In the genomic region with DNA sequence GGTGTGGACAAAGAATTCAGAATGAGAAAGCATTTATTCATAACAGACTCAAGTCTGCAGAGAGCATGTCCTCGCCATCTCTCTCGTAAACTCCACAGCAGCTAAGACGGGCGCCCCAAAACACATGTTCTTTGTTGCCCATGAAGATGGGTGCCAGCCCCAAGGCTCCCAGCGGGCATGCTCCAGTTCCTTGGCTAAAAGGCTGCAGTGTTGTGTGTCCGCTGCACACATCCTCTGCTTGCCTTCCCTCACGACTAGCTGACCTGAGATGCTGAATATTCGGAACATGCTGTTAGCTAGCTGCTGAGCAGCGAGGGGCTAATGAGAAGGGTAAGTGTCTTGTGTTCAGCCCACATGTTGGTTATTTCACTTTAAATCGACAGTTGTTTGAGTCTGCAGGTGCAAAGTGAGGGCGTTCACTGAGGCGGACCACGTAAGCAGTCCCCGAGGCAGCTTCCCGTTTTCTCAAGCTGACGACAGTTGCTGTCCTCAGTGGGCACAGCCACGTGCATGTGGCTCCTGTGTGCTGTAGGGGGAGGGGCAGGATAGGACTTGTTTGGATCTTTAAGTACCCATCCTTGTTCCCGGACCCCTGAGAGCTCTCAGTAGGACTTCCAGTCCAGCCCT, we compare ENCODE assay signal across 11 mouse cellular contexts. TPM values are rescaled to one million over a fixed set of nuclear protein-coding genes. Genes with fewer than 3 reads are reported as not detected.
DNase-seq lines count a peak whose midpoint lies in the region; ATAC-seq and TF ChIP-seq lines count a peak whose summit lies in the region.
"Had no signal": no experiment of that assay in that cellular context is flagged by ENCODE, and none has a peak within 500 bp of the region (broad histone marks: within the 10 kb centered on the region; RNA-seq: fewer than 3 reads in every experiment).

No protein-coding gene starts in this region.

- H3K4me1 ChIP-seq in heart, embryonic 14.5 days (ENCODE audit: control insufficient read depth in 2 of 2, insufficient read depth in 2 of 2, low read length in 2 of 2) = peaks cover 68 to 85% of the 10 kb centered on the region in 2 experiments
- peaks cover 80% of the 10 kb centered on the region for H3K4me1 ChIP-seq in G1E (ENCODE audit: insufficient read depth, low read depth, low read length)
- peaks cover 73% of the 10 kb centered on the region for H3K4me1 ChIP-seq in heart, postnatal 0 days (ENCODE audit: control insufficient read depth, insufficient read depth)
- peaks cover 19% of the 10 kb centered on the region for H3K4me1 ChIP-seq in forebrain, postnatal 0 days (ENCODE audit: insufficient read depth)

- H3K9ac ChIP-seq in heart, embryonic 14.5 days (ENCODE audit: low read length) = peak overlapping the region; percentile 41
- H3K9ac ChIP-seq in heart, postnatal 0 days (replicated peaks; ENCODE audit: low read depth, low read length) = no peak overlapping the region
- H3K9ac ChIP-seq in forebrain, postnatal 0 days = no peak overlapping the region
- H3K9ac ChIP-seq: embryonic facial prominence, embryonic 12.5 days; stomach, embryonic 15.5 days had no signal

- peaks cover 60% of the 10 kb centered on the region for H3K36me3 ChIP-seq in heart, embryonic 14.5 days (ENCODE audit: control insufficient read depth, insufficient read depth, low read length)
- peaks cover 82% of the 10 kb centered on the region for H3K36me3 ChIP-seq in G1E (replicated peaks)
- peaks cover 48% of the 10 kb centered on the region for H3K36me3 ChIP-seq in heart, postnatal 0 days (replicated peaks; ENCODE audit: control insufficient read depth, insufficient read depth, low read length)
- peaks cover 6% of the 10 kb centered on the region for H3K36me3 ChIP-seq in splenic B cell, adult 2 months (ENCODE audit: control insufficient read depth, insufficient read depth, low read length, poor library complexity, severe bottlenecking)
- peaks cover 46% of the 10 kb centered on the region for H3K36me3 ChIP-seq in forebrain, postnatal 0 days (ENCODE audit: insufficient read depth)

- H3K27me3 ChIP-seq in heart, embryonic 14.5 days (ENCODE audit: control insufficient read depth, insufficient read depth, low read length) = no peaks in the 10 kb centered on the region
- H3K27me3 ChIP-seq in G1E (ENCODE audit: insufficient read depth, low read length) = no peaks in the 10 kb centered on the region
- no peaks in the 10 kb centered on the region for H3K27me3 ChIP-seq in heart, postnatal 0 days (ENCODE audit: control insufficient read depth, insufficient read depth, low read length)
- H3K27me3 ChIP-seq in splenic B cell, adult 2 months (ENCODE audit: control insufficient read depth, insufficient read depth, low read length, poor library complexity, severe bottlenecking) = no peaks in the 10 kb centered on the region
- no peaks in the 10 kb centered on the region for H3K27me3 ChIP-seq in forebrain, postnatal 0 days (ENCODE audit: insufficient read depth, low read length)
- H3K27me3 ChIP-seq: embryonic facial prominence, embryonic 12.5 days; stomach, embryonic 15.5 days had no signal

- ATAC-seq in heart, embryonic 14.5 days (ENCODE audit: insufficient number of reproducible peaks, insufficient read depth, low FRiP score, low read depth) = no peak
- ATAC-seq in G1E (ENCODE audit: extremely low read depth, insufficient number of reproducible peaks, low FRiP score, poor library complexity, severe bottlenecking) = no peak
- ATAC-seq in heart, postnatal 0 days (ENCODE audit: insufficient read depth, low read depth) = no peak
- ATAC-seq in forebrain, postnatal 0 days = no peak
- ATAC-seq: midbrain, embryonic 16.5 days had no signal

- no peak overlapping the region for H3K4me3 ChIP-seq in heart, embryonic 14.5 days (ENCODE audit: control insufficient read depth in 1 of 2, insufficient read depth in 1 of 2, low read depth in 1 of 2, low read length in 2 of 2)
- H3K4me3 ChIP-seq in G1E (ENCODE audit: low read depth, low read length) = peak overlapping the region; percentile 98; the same call in 1 of the 2 replicates
- no peak overlapping the region for H3K4me3 ChIP-seq in heart, postnatal 0 days (ENCODE audit: low read depth, low read length)
- no peak overlapping the region for H3K4me3 ChIP-seq in forebrain, postnatal 0 days (ENCODE audit: low read depth, low read length)
- H3K4me3 ChIP-seq: embryonic facial prominence, embryonic 12.5 days; stomach, embryonic 15.5 days had no signal

- no peaks in the 10 kb centered on the region for H3K9me3 ChIP-seq in heart, embryonic 14.5 days (ENCODE audit: control insufficient read depth, low read length)
- H3K9me3 ChIP-seq in G1E (replicated peaks) = no peaks in the 10 kb centered on the region
- H3K9me3 ChIP-seq in heart, postnatal 0 days (replicated peaks; ENCODE audit: control insufficient read depth, low read length) = no peaks in the 10 kb centered on the region
- no peaks in the 10 kb centered on the region for H3K9me3 ChIP-seq in forebrain, postnatal 0 days (ENCODE audit: low read length)
- H3K9me3 ChIP-seq: embryonic facial prominence, embryonic 12.5 days; stomach, embryonic 15.5 days had no signal

- DNase-seq in heart, adult 9 months (ENCODE audit: low spot score in 2 of 2) = no peak
- peak; percentile 63 for DNase-seq in G1E (ENCODE audit: low spot score)
- no peak for DNase-seq in heart, postnatal 0 days (ENCODE audit: low spot score)
- DNase-seq in splenic B cell, adult 2 months (ENCODE audit: low read depth, low spot score) = peak; percentile 97
- no peak for DNase-seq in urinary bladder, adult 2 months (ENCODE audit: low spot score)
- DNase-seq in forebrain, postnatal 0 days = no peak

- no peak for TF ChIP-seq CTCF in G1E (IDR thresholded peaks at IDR 0.05; ENCODE audit: low read depth, low read length)
- TF ChIP-seq CTCF in heart, postnatal 0 days (IDR thresholded peaks at IDR 0.05; ENCODE audit: low read depth) = no peak
- no peak for TF ChIP-seq CTCF in forebrain, postnatal 0 days (IDR thresholded peaks at IDR 0.05; ENCODE audit: low read depth)

- no peak for TF ChIP-seq EP300 in heart, postnatal 0 days (IDR thresholded peaks at IDR 0.05; ENCODE audit: low read depth)

- H3K27ac ChIP-seq in heart, embryonic 14.5 days (replicated peaks in 1 of 2; ENCODE audit: control insufficient read depth in 1 of 2, insufficient read depth in 1 of 2, low read depth in 2 of 2, low read length in 2 of 2) = peak overlapping the region; percentile 10 to 69; a peak in 3 of 4 replicates
- peak overlapping the region; percentile 79 for H3K27ac ChIP-seq in heart, postnatal 0 days (ENCODE audit: low read depth)
- H3K27ac ChIP-seq in forebrain, postnatal 0 days (ENCODE audit: low read depth, low read length) = no peak overlapping the region
- H3K27ac ChIP-seq: embryonic facial prominence, embryonic 12.5 days; stomach, embryonic 15.5 days had no signal

- peak overlapping the region; percentile 13; the same call in 1 of the 2 replicates for H3K4me2 ChIP-seq in heart, embryonic 14.5 days (ENCODE audit: low read length)
- H3K4me2 ChIP-seq in heart, postnatal 0 days (ENCODE audit: low read depth, low read length) = peak overlapping the region; percentile 24; the same call in 1 of the 2 replicates
- no peak overlapping the region for H3K4me2 ChIP-seq in forebrain, postnatal 0 days (ENCODE audit: low read depth)
- H3K4me2 ChIP-seq: embryonic facial prominence, embryonic 12.5 days; stomach, embryonic 15.5 days had no signal

- WGBS in heart, embryonic 14.5 days = 76% methylated on average over 18 of the region's 18 CpGs
- 73% methylated on average over 18 of the region's 18 CpGs for WGBS in heart, postnatal 0 days
- WGBS in forebrain, postnatal 0 days = 91% methylated on average over 18 of the region's 18 CpGs

RNA-seq across cellular contexts. Expression of a gene that starts 4.7 kb away (rescaled TPM):
- polyA plus RNA-seq in heart, embryonic 14.5 days (2014; fragmentation: Nextera tagmentation; extraction: Ambion mirVana) = 33.4 and 36.1 TPM in 2 replicates
- total RNA-seq in G1E (2014; fragmentation: Nextera tagmentation) (44.7 and 48.2 TPM in 2 replicates), G1E (2017) (32.3 and 36.4 TPM in 2 replicates)
- polyA plus RNA-seq in G1E (2012) = 69.3 and 75.9 TPM in 2 replicates
- 36.8 and 37.4 TPM in 2 replicates for total RNA-seq in heart, postnatal 0 days (2014; rRNA removed; ENCODE audit: low replicate concordance)
- polyA plus RNA-seq in heart, postnatal 0 days (2015; fragmentation: Nextera tagmentation; extraction: Ambion mirVana) = 26.0 and 26.5 TPM in 2 replicates
- polyA plus RNA-seq in urinary bladder, adult 2 months (2012; rRNA removed) = 27.1 and 28.1 TPM in 2 replicates
- total RNA-seq in forebrain, postnatal 0 days (2014; rRNA removed) = 29.2 and 31.9 TPM in 2 replicates
- 13.5 and 16.0 TPM in 2 replicates for polyA plus RNA-seq in forebrain, postnatal 0 days (2015; fragmentation: Nextera tagmentation; extraction: Ambion mirVana)

RNA-seq across cellular contexts. Expression of a gene that starts 28.1 kb away (rescaled TPM):
- polyA plus RNA-seq in heart, embryonic 14.5 days (2014; fragmentation: Nextera tagmentation; extraction: Ambion mirVana) = 34.0 and 40.8 TPM in 2 replicates
- total RNA-seq in G1E (2014; fragmentation: Nextera tagmentation) = 93.3 and 107 TPM in 2 replicates
- total RNA-seq in G1E (2017) = 108 and 128 TPM in 2 replicates
- 6.2 and 13.5 TPM in 2 replicates for polyA plus RNA-seq in G1E (2012)
- total RNA-seq in heart, postnatal 0 days (2014; rRNA removed; ENCODE audit: low replicate concordance) = 90.4 and 94.8 TPM in 2 replicates
- 43.1 and 63.4 TPM in 2 replicates for polyA plus RNA-seq in heart, postnatal 0 days (2015; fragmentation: Nextera tagmentation; extraction: Ambion mirVana)
- 22.0 and 27.2 TPM in 2 replicates for polyA plus RNA-seq in urinary bladder, adult 2 months (2012; rRNA removed)
- total RNA-seq in forebrain, postnatal 0 days (2014; rRNA removed) = 181 and 199 TPM in 2 replicates
- polyA plus RNA-seq in forebrain, postnatal 0 days (2015; fragmentation: Nextera tagmentation; extraction: Ambion mirVana) = 58.0 and 58.7 TPM in 2 replicates

RNA-seq across cellular contexts. Expression of a gene that starts 28.1 kb away (rescaled TPM):
- 0.11 and 0.47 TPM in 2 replicates for polyA plus RNA-seq in heart, embryonic 14.5 days (2014; fragmentation: Nextera tagmentation; extraction: Ambion mirVana)
- not detected in 2 replicates for total RNA-seq in G1E (2014; fragmentation: Nextera tagmentation)
- 0.11 and 0.12 TPM in 2 replicates for total RNA-seq in G1E (2017)
- polyA plus RNA-seq in G1E (2012) = 0.12 and 7.5 TPM in 2 replicates
- total RNA-seq in heart, postnatal 0 days (2014; rRNA removed; ENCODE audit: low replicate concordance) = 0.62 TPM in 1 of 2 replicates, not detected in the other
- 0.26 and 0.33 TPM in 2 replicates for polyA plus RNA-seq in heart, postnatal 0 days (2015; fragmentation: Nextera tagmentation; extraction: Ambion mirVana)
- 0.23 and 0.49 TPM in 2 replicates for polyA plus RNA-seq in urinary bladder, adult 2 months (2012; rRNA removed)
- 3.4 and 4.0 TPM in 2 replicates for total RNA-seq in forebrain, postnatal 0 days (2014; rRNA removed)
- polyA plus RNA-seq in forebrain, postnatal 0 days (2015; fragmentation: Nextera tagmentation; extraction: Ambion mirVana) = 0.65 TPM in 2 replicates

RNA-seq across cellular contexts. Expression of a gene that starts 33.9 kb away (rescaled TPM):
- polyA plus RNA-seq in heart, embryonic 14.5 days (2014; fragmentation: Nextera tagmentation; extraction: Ambion mirVana) = 8.9 and 16.0 TPM in 2 replicates
- total RNA-seq in G1E (2014; fragmentation: Nextera tagmentation) (2.7 and 23.2 TPM in 2 replicates), G1E (2017) (6.0 and 7.1 TPM in 2 replicates)
- polyA plus RNA-seq in G1E (2012) = 0.20 TPM in 1 of 2 replicates, not detected in the other
- total RNA-seq in heart, postnatal 0 days (2014; rRNA removed; ENCODE audit: low replicate concordance) = 26.3 and 44.3 TPM in 2 replicates
- polyA plus RNA-seq in heart, postnatal 0 days (2015; fragmentation: Nextera tagmentation; extraction: Ambion mirVana) = 7.0 and 8.2 TPM in 2 replicates
- polyA plus RNA-seq in urinary bladder, adult 2 months (2012; rRNA removed) = 1.3 and 2.2 TPM in 2 replicates
- 446 and 960 TPM in 2 replicates for total RNA-seq in forebrain, postnatal 0 days (2014; rRNA removed)
- 111 and 146 TPM in 2 replicates for polyA plus RNA-seq in forebrain, postnatal 0 days (2015; fragmentation: Nextera tagmentation; extraction: Ambion mirVana)
- polyA plus RNA-seq: liver, adult 2 months had no signal

RNA-seq across cellular contexts. Expression of a gene that starts 43.9 kb away (rescaled TPM):
- 208 and 213 TPM in 2 replicates for polyA plus RNA-seq in heart, embryonic 14.5 days (2014; fragmentation: Nextera tagmentation; extraction: Ambion mirVana)
- total RNA-seq in G1E (2014; fragmentation: Nextera tagmentation) (55.7 and 55.8 TPM in 2 replicates), G1E (2017) (72.8 and 106 TPM in 2 replicates)
- polyA plus RNA-seq in G1E (2012) = 225 and 312 TPM in 2 replicates
- 301 and 362 TPM in 2 replicates for total RNA-seq in heart, postnatal 0 days (2014; rRNA removed; ENCODE audit: low replicate concordance)
- polyA plus RNA-seq in heart, postnatal 0 days (2015; fragmentation: Nextera tagmentation; extraction: Ambion mirVana) = 145 and 147 TPM in 2 replicates
- polyA plus RNA-seq in urinary bladder, adult 2 months (2012; rRNA removed) = 137 and 140 TPM in 2 replicates
- total RNA-seq in forebrain, postnatal 0 days (2014; rRNA removed) = 668 and 716 TPM in 2 replicates
- polyA plus RNA-seq in forebrain, postnatal 0 days (2015; fragmentation: Nextera tagmentation; extraction: Ambion mirVana) = 583 and 608 TPM in 2 replicates

Comparison
In these comparisons a context has a peak if more than half of its experiments do, and no peak if none do; other contexts are left out.
1. DNase-seq: peak in G1E (single experiment) and splenic B cell, adult 2 months (single experiment); none in heart, adult 9 months (0 of 2), heart, postnatal 0 days (single experiment), urinary bladder, adult 2 months (single experiment) and forebrain, postnatal 0 days (single experiment).